Mouse (Mus musculus) ovary, postnatal 14 days (tissue): ENCODE measurements around the gene Olfr576.
A peak's percentile ranks its signal among the peaks of the same experiment; 100 is the strongest.

ENCODE experiments used
- DNase-seq: peaks from one replicate; pipeline ENCODE4 v3.0.0; 2022; ENCODE audit warnings: low spot score

Gene Olfr576

DNA sequence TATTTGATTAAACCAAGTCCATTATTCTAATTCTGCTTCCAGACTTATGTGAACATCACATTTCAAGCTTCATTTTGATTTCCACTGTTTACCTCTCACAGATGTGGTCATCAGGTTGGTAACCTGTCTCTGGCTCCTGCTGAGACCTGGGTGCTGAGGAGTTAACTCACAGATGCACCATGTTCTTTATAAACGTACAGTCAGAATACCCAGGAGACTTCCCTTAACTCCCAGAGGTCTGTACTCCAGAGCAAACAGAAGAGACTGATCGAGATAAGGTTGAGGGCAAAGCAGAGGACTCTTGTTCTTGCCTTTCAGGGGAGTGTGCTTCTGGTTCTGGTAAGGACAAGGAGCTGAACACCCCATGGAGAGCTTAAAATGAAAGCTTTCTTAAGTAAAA, at the start of gene Olfr576:
TSS of gene Olfr576 (plus strand) at position 301 of the 400 bp plus-strand sequence.
- no peak for DNase-seq

DNA sequence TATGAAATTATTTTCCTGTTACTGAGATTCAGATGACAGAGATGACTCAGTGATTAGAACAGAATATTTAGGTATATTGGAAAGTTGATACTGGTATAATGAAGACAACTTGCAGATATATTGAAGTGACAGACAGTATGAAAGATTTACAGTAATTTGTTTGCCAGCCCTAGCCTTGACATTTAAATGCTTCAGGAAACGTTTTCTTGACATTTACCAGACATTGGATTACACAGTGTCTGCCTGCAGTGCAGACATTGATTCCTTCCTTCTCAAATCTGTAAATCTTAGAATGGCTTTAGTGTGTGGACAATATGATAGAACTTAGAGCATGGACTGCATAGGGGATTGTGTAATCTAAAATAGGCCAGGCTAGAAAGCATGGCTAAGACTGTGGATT, 47.2 kb upstream of the Olfr576 start:
- DNase-seq = no peak

DNA sequence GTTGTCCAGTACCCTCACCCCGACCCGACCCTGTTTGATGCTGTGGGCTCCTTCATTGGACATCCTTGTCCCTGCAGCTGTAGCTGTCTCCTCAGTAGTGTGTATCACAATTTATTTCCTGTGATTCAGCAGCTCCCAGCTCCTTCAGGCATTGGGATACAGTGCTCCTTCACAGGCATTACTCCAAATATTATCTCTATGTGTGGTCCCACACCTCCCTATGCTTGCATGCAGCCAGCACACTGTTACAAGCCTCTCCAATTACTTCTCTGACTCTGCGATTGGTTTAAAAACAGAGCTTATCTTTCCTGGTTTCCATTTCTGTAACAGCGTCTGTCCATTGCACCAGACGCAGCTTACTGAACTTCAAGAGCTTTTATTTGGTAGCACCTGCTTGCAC, 46.1 kb upstream of the Olfr576 start:
- DNase-seq = no peak

DNA sequence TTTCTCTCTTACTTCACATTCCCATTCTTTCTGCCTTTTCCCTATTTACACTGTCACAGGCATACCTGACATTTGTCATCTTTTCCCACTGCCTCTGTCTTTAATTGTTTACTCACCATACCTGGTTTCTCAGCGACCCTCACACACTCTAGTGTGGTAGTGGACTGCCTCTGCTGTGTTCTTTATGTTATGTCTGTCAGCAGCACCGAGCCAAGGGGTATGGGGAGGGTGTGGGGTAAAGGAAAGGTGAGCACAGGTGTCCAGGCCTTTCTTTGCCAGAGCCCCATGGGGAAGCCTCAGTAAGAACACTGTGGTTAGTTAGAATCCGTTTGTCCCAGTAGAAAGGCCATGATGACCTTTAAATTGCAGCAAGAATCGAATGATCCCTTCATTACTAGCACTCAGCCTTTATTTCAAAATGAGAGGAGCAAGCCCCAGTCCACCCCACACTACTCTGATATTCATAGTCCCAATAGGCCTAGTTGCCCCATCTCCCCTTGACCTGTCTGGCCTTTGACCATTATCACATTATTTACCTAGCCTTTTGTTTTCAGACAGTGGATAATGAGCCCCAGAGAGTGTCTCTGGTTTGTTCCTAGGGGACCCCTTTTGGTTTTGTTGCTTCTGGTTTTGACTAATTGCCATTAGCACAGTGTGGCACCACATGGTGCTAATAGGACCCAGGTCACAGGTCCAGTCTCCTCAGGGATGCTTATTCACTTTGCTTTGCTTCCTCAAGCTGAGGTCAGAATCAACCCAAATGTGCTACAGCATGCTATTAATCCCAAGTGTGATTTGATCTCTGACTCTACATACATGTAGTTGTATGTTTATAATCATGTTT, 45.2 kb upstream of the Olfr576 start, which contains the start of gene Olfr571:
TSS of gene Olfr571 (minus strand) at position 505 of the 844 bp plus-strand sequence.
- DNase-seq = no peak

DNA sequence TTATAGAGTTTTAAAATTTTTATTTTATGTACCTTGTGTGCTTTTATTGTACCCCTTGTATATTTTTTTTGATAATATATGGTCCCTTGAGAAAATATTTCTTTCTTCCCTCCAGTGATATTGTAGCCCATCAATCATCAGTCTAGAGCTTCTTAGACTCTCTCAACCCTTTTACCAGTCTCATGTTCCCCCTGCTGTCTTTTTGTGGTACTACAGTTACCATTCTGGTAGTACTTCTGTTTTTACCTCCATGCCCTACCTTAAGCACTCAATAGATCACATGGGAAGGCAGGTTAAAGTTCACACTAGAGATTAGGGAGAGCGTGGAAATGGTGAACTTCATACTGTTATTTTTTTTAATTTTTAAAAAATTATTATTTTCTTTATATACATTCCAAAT, 42.8 kb upstream of the Olfr576 start:
- peak; percentile 22 for DNase-seq

DNA sequence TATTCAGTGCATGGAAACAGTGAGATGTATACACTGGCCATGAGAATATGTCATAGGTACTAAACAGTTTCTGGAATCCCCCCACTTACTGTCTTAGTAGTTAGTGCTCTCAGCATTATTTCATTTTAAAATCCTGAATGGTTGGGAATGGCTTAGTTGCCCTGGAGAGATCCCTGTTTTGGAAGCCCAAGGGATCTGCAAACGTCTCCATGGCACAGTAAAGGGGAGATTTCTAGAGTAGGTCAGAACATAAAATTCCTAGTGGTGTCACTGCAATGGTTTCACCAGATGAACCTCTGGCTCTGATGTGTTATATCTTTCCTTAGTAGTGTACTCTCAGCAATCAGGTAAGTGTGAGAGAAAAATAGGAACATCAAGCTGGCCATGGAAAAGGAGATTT, 38.4 kb upstream of the Olfr576 start, which contains the start of gene Olfr572:
TSS of gene Olfr572 (plus strand) at position 301 of the 400 bp plus-strand sequence.
- DNase-seq = no peak

DNA sequence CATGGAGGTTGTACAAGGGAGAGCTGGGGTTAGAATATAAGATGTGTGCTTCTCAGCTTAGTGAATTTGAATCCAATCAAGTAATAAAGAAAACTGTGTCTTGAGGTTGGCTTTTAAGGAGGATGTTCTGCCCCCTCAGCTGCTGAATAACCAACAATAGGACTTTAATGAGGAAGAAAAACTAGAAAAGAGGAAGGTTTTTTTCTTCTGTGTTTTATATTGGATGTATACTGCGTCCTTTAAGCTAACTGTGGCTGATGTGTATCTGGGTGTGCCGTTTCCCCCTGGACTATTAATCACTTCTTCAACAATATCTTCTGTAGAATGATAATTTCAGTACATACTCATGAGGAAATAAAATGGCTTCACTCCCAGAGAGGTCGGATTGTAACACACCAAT, 35.4 kb upstream of the Olfr576 start:
- no peak for DNase-seq

DNA sequence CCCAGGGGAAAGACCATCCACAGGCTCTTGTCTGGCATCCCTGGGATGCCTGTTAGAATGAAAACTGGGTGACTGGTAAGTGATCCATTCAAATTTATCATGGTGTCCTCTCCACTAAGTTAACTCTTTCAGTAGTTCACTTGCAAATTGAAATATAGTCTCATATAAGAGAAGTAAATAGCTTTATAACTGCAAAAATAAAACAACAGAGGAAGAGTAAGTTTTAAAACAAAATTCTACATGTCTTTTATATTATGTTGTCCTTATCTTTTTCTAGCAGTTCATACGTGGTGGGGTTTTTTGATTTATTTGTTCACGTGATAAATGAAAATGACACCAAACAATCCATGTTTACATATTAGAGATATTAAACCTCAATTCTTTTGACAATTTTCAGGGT, 20.0 kb upstream of the Olfr576 start, which contains the start of gene Olfr573-ps1:
TSS of gene Olfr573-ps1 (minus strand) at position 101 of the 400 bp plus-strand sequence.
- no peak for DNase-seq

DNA sequence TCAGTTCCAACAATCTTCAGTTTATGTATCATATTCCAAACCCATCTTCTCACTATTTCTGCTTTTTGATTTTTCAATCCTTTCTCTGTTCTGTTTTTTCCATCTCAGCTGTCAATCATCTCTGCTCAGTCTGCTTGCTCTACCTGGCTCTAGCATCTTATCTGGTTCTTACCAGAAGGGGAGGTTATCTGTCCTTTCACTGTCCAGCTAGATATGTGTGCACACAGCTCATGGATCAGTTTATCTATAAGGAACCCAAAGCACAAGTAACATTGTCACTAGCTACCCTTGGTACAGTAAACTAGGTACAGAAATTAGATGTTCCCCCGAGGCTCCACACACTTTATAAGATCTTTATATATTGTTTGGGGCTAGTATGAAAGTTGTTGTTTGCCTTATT, 19.0 kb upstream of the Olfr576 start:
- no peak for DNase-seq

DNA sequence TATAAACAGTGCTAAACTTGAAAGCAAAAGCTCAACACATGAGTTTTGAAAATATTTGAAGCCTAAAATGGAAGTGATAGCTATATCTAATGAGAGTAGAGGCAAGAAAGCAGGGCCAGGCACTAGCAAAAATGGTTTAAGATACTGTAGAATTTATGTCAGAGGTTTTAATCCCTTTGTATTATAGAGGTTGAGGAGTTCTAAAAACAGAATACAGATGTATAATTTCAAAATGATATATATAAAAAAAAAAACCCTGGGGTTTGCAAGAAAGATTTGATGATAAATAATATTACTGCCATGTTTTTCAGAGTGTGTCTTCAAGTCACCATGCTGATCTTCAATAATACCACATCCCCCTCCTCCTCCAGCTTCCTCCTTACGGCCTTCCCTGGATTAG, 14.3 kb upstream of the Olfr576 start, which contains the start of gene Olfr574:
TSS of gene Olfr574 (plus strand) at position 301 of the 400 bp plus-strand sequence.
- DNase-seq = no peak

DNA sequence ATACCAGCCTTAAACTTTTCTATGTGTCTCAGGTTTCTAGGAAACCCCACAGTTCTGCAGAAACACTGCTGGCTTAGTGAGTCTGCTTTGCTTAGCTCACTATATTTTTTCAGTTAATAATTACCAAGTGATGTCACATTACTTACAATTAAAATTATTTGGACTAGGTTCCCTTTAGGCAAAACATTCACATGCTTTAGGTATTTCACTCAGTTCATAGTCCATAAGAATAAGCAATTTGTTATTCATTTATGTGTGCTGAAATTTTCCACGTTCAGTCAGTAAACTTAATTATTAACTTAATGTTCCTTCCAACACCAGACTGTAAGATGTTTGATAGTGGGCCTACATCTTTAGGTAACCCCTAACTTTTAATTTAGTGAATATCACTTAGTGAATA, 11.7 kb upstream of the Olfr576 start:
- DNase-seq = no peak

DNA sequence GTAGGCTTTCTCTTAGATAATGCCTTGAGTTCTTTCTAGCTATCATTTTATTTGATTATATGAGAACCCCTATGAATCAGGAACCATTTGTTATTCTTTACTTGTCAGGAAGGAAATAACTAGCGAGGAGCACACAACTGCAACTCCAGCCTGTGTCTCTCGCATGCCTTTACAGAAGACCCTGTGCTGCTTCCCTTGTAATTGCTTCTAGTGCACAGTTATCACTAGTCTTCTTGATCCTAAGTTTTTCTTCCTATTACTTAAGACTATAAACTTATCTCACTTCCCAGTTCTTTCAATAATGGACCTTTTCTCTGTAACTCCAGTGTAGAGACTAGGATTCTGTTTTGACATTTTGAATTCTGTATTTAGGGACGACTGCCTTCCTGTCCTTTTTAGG, 4.3 kb upstream of the Olfr576 start:
- DNase-seq = no peak

DNA sequence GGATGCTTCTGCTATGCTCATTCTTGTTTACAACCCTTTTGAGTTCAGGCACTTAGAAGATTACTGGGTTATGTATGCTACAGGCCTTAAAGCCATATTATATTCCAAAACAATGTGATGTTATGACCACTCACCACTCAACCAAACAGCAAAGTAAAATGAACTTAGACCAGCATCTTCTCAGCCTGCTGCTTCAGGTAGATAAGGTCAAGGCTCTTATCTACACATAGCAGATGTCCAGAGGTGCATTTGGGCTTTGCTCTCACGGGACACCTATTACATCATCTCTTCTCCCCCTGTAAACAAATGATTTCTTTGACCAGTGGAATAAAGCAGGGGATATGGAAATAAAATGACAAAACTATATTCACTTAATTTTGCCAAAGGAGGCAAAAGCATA, 3.9 kb upstream of the Olfr576 start, which contains the start of gene Olfr575:
TSS of gene Olfr575 (minus strand) at position 183 of the 400 bp plus-strand sequence.
- no peak for DNase-seq

DNA sequence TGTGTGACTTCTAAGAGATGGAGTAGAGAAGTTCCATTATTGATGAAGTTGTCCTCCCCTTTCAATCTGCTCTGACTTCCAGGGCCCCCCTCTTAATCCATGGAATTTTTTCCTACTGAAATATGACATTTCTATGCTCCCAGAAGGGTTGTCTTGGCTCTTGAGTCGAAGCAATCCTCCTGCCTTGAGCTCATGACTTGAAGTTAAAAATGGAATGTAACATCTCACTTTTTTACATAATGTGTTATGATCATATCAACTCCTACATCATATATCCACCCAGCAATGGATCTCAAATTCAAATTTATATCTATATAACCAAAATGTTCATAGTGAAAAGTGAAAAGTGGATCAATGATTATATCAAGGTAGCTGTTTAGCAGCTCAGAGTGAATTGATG, 11.9 kb downstream of the Olfr576 start:
- DNase-seq = no peak

DNA sequence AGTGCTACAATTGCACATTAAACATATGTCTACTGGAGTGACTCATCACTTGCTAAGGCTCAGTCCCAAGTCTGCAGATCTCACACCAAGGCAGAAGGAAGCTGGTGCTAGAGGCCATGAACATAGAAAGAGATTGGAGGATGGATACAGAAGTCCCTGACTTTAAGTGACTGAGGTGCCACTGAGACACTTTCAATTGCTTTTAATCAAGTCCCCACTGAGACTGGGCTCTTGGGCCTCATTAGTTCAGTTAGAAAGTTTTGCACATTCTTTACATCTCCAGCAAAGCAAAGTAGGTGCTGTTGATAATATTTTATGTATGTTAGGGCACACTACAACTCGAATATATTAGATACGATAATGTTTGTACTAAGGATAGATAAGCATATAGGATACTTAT, 13.4 kb downstream of the Olfr576 start, which contains the start of gene Olfr577:
TSS of gene Olfr577 (minus strand) at position 101 of the 400 bp plus-strand sequence.
- DNase-seq = no peak

DNA sequence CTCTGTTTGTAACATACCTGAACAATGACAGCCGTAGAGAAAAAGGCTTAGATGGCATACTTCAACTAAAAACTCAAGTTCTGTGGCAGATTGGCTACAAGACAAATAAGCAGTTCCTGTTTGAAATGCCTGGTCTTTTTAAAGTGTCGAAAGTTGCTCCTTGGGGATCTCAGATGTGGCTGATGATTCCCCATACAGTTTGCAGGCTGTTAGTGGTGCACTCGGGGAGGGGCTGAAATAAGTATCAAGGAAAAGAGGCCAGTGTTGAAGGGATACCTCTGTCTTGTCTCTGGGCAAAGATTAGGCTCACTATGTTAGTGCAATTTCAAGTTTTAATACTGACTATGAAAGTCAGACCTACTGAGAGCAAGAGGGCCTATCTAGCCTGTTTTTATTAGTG, 26.8 kb downstream of the Olfr576 start, which contains the start of gene Olfr578:
TSS of gene Olfr578 (minus strand) at position 101 of the 400 bp plus-strand sequence.
- DNase-seq = no peak
